Mouse (Mus musculus): ENCODE data around the gene Rarres1. TPM values are rescaled to one million over a fixed set of nuclear protein-coding genes. Genes with fewer than 3 reads are reported as not detected.
A peak's percentile ranks its signal among the peaks of the same experiment; 100 is the strongest.

Gene Rarres1
- total RNA-seq, 1 experiment from 2014 or later = not detected

- peak; percentile 67 for ATAC-seq (ENCODE audit: extremely low read depth, insufficient number of reproducible peaks, low FRiP score, poor library complexity, severe bottlenecking)
These were observed 17.3 kb downstream of the Rarres1 start for GRCm38 (mm10) chr3:67497998-67498397.

DNA sequence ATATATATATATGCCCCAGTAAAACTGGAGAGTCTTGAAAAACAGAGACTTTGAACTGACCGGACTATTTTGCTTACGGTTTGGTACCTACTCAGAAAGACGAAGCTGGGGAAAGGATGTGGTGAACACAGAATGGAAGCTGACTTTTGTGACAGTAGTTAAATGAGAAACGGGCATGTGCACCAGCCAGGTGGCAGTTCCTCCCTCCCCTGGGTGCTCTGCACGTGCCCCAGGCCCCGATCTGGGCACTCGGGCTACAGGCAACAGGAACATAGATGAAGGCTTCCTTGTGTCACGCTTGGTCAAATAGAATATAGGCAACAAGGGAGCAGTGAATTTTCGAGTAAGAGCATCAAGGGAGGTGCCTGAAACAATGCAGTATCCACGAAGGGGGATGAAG is 19.0 kb downstream of the Rarres1 start:
- no peak for ATAC-seq (ENCODE audit: extremely low read depth, insufficient number of reproducible peaks, low FRiP score, poor library complexity, severe bottlenecking)

DNA sequence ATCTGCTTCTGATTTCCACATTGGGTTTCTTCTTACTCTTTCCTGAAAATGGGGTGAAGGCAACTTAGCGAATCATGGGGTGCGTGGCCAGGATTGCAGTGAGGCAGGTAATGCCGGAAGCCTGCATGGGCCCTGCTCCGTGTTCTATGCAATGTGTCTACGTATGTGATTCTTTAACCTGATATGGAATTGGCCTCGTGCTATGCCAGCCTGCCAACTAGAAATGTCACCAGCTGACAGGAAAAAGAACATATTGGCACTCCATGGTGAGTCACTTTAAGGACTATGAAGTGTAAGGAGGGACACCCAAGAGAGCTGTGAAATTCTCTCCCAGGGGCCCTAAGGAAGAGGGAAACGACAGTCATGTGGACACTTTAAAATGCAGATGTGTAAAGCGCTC is 22.2 kb downstream of the Rarres1 start:
- no peak for ATAC-seq (ENCODE audit: extremely low read depth, insufficient number of reproducible peaks, low FRiP score, poor library complexity, severe bottlenecking)

DNA sequence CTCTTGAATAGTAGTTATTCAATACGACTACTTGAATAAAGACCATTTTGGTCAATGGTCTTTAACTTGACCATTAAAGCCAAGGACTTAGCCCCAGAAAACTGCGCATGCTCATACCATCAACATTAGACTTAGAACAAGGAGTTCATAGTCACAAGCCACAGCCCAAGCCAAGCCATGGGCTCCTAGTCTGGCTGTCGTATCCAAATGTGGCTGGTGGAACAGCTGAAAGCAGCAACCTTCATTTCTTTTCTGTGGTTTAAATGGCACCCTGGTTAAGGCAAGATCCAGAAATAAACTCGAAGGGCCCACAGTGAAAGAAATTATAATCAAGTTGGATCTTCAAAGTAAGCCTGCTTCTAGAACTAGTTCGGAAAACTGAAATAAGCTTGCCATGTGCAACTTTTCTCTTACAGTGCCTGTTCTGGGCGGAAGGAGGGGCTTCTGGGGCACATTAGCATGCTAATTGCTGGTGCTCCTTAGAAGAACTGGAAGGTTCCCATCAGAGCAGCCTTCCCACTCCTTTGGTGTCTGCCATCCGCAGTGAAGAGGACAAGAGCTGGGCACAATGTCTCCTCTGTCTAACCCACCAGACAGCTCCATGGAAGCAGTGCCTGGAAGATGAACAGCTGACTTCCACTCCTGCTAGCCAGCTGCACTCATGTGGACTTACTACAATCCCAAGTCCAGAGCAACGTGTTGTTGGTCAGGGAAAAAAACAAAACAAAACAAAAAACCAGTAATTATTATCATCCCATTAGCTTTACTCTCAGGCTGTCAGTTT is 23.0 kb downstream of the Rarres1 start:
- ATAC-seq (ENCODE audit: extremely low read depth, insufficient number of reproducible peaks, low FRiP score, poor library complexity, severe bottlenecking) = no peak

GRCm38 (mm10) chr3:67490156-67490555 is 25.2 kb downstream of the Rarres1 start:
- no peak for ATAC-seq (ENCODE audit: extremely low read depth, insufficient number of reproducible peaks, low FRiP score, poor library complexity, severe bottlenecking)

DNA sequence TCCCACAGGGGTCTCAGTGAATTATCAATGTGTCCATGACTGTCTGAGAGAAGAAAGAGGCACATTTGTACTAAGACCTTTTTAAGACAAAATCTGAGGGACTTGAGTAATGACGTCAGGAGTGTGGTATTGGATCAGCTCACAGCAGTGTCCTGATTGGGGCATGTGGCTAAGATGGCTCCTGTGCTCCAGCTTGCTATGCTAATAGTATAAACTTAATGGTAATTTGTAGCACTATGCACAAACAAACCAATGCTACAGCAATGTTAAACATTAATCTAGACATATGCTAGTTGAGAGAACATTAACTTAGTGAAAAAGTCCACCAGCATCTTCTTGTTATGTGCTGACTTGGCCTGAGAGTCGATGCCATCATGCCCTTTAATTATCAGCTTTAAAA is 30.1 kb downstream of the Rarres1 start:
- no peak for ATAC-seq (ENCODE audit: extremely low read depth, insufficient number of reproducible peaks, low FRiP score, poor library complexity, severe bottlenecking)

DNA sequence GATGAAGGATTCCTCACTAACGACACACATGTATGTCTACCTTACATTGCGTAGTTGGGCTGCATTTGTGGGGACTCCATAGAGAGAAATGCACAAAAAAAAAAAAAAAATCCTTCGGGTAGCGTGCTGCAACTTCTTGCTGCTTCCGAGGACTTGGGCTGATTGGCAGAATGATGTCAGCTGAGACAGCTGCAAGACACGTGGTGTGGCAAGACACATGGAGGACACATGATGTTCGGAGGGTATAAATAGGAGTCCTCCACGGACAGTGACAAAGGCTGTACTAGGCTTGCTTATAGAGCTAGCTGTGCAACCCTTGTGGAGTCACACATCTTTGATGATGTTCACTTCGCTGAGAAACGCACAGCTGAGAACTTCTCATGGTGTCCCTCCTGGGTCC is 32.9 kb downstream of the Rarres1 start:
- ATAC-seq (ENCODE audit: extremely low read depth, insufficient number of reproducible peaks, low FRiP score, poor library complexity, severe bottlenecking) = no peak

DNA sequence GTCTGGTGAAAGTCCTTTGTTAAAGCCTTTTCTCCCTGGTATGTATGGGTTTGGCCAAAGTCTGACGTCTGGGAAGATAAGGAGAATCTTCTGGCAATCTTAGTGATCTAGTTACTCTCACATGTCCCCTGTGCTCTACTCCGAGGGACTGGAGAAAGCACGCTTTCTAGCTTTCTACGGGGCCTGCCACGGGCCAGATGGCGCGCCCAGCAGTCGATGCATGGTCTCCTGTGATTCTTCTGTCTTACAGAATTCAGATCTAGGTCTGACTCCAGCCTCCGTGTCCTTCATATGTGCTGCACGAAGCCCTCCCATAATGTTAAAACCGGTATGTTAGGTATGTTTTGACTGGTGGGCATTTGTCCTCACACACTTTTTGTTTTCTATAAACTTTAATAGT is 35.5 kb downstream of the Rarres1 start:
- no peak for ATAC-seq (ENCODE audit: extremely low read depth, insufficient number of reproducible peaks, low FRiP score, poor library complexity, severe bottlenecking)

- no peak for ATAC-seq (ENCODE audit: extremely low read depth, insufficient number of reproducible peaks, low FRiP score, poor library complexity, severe bottlenecking)
These were observed 41.9 kb downstream of the Rarres1 start for GRCm38 (mm10) chr3:67473438-67473837.

DNA sequence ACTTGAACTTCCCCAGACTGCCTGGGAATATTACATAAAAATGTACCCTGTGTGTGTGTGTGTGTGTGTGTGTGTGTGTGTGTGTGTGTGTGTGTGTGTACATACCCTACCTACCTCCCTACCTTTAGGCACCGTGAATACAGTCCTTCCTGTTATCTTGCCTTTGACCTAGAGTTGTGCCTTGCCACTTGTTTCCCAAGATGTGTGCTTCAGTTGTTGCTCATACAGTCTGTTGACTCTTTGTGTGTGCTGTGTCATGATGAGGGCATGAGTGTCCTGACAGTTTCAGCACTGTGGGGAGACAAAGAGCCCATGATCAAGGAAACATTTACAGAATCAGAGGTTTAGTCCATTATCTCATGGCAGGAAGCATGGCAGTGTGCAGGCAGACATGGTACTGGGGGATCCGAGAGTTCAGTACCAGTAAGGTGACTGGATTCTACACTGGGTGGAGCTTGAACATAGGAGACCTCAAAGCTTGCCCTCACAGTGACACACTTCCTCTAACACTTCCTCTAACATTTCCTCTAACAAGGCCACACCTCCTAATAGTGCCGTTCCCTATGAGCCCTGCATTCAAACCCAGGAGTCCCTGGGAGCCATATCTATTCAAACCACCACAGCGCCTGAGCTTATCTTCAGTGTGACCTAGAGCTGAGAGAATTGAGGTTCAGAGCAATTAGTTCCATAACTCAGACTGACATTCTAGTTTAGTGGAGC is 43.8 kb downstream of the Rarres1 start:
- no peak for ATAC-seq (ENCODE audit: extremely low read depth, insufficient number of reproducible peaks, low FRiP score, poor library complexity, severe bottlenecking)

GRCm38 (mm10) chr3:67467281-67467680 is 48.0 kb downstream of the Rarres1 start:
- no peak for ATAC-seq (ENCODE audit: extremely low read depth, insufficient number of reproducible peaks, low FRiP score, poor library complexity, severe bottlenecking)

DNA sequence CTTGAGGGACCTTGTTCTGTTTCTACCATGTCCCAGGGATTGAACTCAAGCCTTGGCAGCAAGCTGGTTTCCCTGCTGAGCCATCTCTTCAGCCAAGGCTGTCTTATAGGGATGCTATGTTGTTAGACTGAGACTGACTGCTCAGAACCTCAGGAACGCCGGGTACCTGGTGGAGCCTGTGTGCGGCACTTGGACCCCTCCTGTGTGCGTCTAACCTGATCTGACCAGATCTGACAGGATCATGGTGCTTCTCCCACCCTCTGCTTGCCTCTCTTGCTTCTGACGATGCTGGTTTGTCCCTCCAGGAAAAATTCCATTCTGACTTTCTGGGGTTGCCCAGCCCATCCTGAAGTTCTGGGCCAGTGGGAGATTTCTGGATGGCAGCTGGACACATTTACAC is 48.7 kb downstream of the Rarres1 start:
- ATAC-seq (ENCODE audit: extremely low read depth, insufficient number of reproducible peaks, low FRiP score, poor library complexity, severe bottlenecking) = no peak

GRCm38 (mm10) chr3:67463450-67464372 is 51.6 kb downstream of the Rarres1 start, which contains the start of gene Lxn:
Gene Lxn (minus strand): TSS chr3:67463926.
- peak; percentile 63 for ATAC-seq (ENCODE audit: extremely low read depth, insufficient number of reproducible peaks, low FRiP score, poor library complexity, severe bottlenecking)

- ATAC-seq (ENCODE audit: extremely low read depth, insufficient number of reproducible peaks, low FRiP score, poor library complexity, severe bottlenecking) = no peak
These were observed 52.3 kb downstream of the Rarres1 start for GRCm38 (mm10) chr3:67463001-67463400.

GRCm38 (mm10) chr3:67462578-67462977 is 52.7 kb downstream of the Rarres1 start:
- no peak for ATAC-seq (ENCODE audit: extremely low read depth, insufficient number of reproducible peaks, low FRiP score, poor library complexity, severe bottlenecking)

DNA sequence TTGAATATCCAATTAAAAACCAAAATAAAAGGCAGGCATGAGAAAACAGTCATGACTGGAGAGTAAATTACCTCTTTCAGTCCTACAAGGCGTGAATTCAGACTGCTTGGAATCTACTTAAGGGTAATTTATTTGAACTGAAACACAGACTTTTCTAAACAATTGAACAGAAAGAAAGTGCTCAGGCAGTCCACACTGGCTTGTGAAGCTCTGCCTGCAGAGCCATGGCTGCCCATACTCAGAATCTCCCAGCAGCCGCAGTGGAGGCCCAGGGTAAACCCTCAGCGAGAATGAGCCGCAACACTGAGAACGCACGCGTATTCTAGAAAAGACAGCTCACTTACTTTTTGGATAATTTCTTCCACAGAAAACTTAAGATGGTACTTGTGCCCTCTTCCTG is 53.3 kb downstream of the Rarres1 start:
- ATAC-seq (ENCODE audit: extremely low read depth, insufficient number of reproducible peaks, low FRiP score, poor library complexity, severe bottlenecking) = no peak

- ATAC-seq (ENCODE audit: extremely low read depth, insufficient number of reproducible peaks, low FRiP score, poor library complexity, severe bottlenecking) = no peak
These were observed 55.4 kb downstream of the Rarres1 start for GRCm38 (mm10) chr3:67459881-67460280.

GRCm38 (mm10) chr3:67450601-67451210 is 64.6 kb downstream of the Rarres1 start:
- ATAC-seq (ENCODE audit: extremely low read depth, insufficient number of reproducible peaks, low FRiP score, poor library complexity, severe bottlenecking) = no peak

- ATAC-seq (ENCODE audit: extremely low read depth, insufficient number of reproducible peaks, low FRiP score, poor library complexity, severe bottlenecking) = no peak
These were observed 65.7 kb downstream of the Rarres1 start for GRCm38 (mm10) chr3:67449660-67450059.
